Mouse (Mus musculus) adrenal gland, adult 2 months (tissue): ENCODE data around the gene Mctp1. TPM values are rescaled to one million over a fixed set of nuclear protein-coding genes. Genes with fewer than 3 reads are reported as not detected.

ENCODE experiments used
- DNase-seq: peaks from one replicate; pipeline ENCODE4 v3.0.0; 2021
- polyA plus RNA-seq: library from polyadenylated mRNA; depleted of rRNA; stranded (reverse); fragments of >200 nt; gene quantifications from 2 replicates; pipeline ENCODE4 v1.2.3, GENCODE M21; 2012
- total RNA-seq, 2 experiments: library from RNA; stranded (reverse); gene quantifications; 2 replicates each; pipeline ENCODE4 v1.2.3; 2021

Gene Mctp1
- total and polyA plus RNA-seq, 3 experiments, result 0.35 to 1.7 (median 1.1) TPM

GRCm38 (mm10) chr13:76824932-76825694, 440.8 kb downstream of the Mctp1 start:
- no peak for DNase-seq

DNA sequence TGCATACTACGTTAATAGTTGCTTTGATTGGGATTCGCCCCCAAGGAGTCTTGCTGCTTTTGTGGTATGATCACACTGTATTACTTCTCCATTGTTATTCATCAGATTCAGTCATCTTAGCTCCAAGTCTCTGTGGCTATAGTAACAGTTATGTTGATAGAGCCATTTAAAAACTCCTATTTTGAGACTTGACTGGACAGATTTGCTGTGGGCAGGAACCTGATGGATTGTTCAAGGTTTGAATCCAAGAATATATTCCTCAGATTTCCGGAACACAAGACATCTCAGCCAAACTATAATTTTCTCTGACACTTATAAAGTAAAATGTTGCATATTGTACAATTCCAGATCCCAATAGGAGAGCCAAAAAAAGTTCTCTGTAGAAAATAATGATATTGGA, 443.4 kb downstream of the Mctp1 start:
- DNase-seq, result no peak

DNA sequence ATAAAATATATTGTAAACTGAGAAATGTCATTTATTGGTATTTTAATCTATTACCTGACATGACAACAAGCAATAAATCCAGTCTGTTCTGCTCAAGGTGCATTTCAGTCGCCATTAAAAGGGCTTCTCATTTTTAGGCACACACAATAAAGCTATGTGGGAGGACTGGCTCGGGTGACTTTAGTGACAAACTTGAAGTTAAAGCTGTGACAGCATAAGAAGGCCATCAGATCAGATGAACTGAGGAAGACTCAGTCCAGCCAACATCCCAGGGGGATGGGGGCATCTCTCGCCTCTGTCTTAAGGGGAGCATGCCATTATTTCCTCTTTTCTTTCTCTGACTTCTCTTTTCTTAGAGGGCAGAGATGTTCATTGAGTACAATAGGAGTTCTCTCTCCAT, 453.7 kb downstream of the Mctp1 start:
- no peak for DNase-seq

- no peak for DNase-seq
These were observed 456.4 kb downstream of the Mctp1 start for GRCm38 (mm10) chr13:76840712-76841111.

GRCm38 (mm10) chr13:76844629-76845255, 460.4 kb downstream of the Mctp1 start:
- DNase-seq, result peak; percentile 49

GRCm38 (mm10) chr13:76850412-76851054, 466.2 kb downstream of the Mctp1 start:
- DNase-seq, result no peak

GRCm38 (mm10) chr13:76854306-76854705, 470.0 kb downstream of the Mctp1 start:
- no peak for DNase-seq

DNA sequence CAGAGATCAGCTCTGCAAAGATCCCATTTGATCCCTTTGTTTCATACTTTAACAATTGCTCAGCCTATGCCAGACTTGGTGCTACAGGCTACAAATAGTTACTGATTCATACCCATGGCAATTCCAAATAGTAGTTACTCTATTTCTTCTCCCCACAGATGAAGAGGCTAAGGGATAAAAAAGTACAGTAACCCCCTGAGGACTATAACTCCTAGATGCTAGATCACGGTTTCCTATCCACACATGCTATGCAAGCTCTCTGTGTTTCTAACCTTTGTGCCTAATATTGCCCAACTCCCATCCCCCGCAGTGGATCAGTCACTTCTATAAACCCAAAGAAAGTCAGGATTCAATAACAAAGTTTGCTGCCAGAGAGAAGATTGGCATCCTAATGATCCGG, 470.7 kb downstream of the Mctp1 start:
- no peak for DNase-seq

GRCm38 (mm10) chr13:76857024-76857423, 472.7 kb downstream of the Mctp1 start:
- no peak for DNase-seq

DNA sequence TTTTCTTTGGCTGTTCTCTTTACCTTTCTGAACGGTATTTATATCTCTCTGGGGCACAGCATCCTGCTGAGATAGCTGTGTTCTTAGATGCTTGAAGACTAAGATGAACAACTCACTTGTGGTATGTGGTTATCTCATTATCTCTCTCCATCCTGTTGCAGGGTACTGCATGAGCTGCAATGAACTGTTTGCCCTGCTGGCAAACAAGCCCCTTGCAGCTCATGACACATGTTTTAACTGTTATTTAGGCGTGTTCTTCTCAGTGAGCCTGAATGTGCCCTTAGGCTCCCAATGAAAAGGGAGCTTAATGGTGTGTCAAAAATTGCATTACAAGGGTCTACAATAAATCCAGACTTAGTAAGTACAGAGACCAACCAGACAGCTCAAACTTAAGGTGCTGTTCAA, 473.7 kb downstream of the Mctp1 start:
- DNase-seq, result no peak

DNA sequence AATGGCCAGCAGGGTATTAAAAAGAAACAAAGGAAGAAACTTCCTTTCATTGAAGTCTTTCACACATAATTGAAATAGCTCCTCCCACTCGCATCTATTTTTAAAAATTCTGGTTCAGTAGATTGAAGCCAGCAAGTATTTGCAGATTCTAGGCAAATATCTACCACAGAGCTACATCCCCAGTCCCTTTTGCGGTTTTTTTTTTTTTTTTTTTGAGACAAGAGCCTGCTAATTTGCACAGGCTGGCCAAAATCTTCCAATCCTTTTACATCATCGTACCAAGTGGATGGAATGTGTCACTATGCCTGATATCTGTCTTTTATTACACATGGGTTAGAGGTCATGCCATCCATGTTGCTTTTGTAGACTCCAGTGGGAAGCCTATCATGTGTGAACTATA, 486.0 kb downstream of the Mctp1 start:
- no peak for DNase-seq

- no peak for DNase-seq
These were observed 493.8 kb downstream of the Mctp1 start for GRCm38 (mm10) chr13:76877887-76878763.

DNA sequence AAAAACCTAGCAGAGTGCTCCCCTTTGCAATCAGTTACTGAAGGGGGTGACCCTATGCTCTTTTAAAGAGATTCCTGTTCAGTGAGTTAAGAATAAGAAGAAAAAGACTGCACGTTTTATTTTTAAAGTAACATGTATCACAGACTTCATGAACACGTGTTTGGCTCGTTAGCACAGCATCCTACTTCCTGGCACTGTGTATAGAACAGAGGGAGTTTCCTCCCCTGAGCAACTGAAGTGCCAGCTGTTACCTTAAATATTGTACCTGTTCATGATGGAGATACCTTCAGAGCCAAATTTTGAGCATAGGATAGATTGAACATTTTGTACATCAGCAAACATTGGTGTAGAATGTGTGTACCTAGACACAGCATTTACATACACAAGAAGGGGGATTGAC, 494.7 kb downstream of the Mctp1 start:
- no peak for DNase-seq

GRCm38 (mm10) chr13:76884517-76885092, 500.3 kb downstream of the Mctp1 start:
- DNase-seq, result no peak

- DNase-seq, result no peak
These were observed 508.7 kb downstream of the Mctp1 start for GRCm38 (mm10) chr13:76892987-76893386.

DNA sequence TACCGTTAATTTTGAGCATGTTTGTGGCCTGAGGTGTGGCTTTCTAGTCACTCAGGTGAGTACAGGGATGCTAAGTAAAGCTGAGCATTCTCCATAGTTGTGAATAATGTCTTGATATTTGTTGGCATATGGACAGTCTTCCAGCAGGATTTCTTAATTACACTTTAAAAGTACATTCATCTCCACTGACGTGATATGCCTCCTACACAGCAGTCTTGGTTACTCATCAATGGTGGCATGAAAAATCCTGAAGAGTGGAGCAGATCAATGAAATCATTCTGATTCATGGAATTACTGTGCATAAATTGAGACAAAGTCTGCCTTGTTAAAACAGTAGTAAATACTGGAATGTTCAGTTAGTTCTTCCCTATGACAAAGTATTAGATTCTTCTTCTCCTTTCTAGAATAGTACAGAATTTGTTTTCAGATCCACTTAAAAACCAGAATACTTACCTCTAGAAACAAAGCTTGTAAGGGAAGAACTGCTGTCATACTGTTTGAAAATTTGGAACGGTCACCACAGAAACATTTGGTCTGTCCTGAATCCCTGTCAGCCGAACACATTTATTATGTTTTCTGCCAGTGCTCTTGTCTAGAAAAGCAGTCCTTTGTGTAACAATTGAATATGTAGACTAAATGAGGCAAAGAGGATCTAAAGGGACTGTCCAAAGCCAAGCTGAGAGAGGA, 511.6 kb downstream of the Mctp1 start:
- DNase-seq, result no peak

DNA sequence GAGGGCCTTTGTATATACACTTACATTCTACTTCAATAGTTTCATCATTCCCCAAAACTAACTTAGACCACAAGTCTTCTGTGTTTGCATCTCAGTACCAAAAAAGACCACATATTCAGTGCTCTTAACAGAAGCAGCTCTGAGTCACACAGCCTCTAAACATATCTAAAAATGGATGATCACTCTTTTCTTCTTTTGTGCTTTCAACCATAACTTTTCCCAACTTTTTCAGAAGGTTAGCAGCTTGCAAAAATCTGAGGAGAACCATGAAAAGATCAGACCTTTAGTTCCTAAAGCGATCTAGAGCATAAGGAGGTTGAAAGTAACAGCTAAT, 512.1 kb downstream of the Mctp1 start:
- no peak for DNase-seq

DNA sequence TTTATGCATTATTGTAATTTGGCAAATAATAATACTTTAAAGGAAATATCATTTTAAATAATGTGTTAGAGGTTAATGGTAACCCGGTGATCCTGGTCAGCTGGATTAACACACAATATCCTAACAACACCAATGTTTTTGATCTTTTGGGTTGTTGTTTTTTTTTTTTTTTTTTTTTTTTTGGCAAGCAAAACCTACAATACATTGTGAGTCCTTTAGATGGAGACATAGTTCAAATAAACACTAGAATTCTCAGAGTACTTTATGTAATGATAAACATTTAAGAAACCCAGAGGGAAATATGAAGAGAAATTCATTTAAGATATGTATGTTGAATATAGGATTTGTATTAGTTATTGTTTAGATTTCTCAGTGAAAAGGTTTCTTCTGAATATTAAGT, 534.0 kb downstream of the Mctp1 start:
- DNase-seq, result no peak

- DNase-seq, result peak; percentile 1
These were observed 542.5 kb downstream of the Mctp1 start for GRCm38 (mm10) chr13:76926851-76927250.

- DNase-seq, result no peak
These were observed 543.6 kb downstream of the Mctp1 start for GRCm38 (mm10) chr13:76927875-76928440.

DNA sequence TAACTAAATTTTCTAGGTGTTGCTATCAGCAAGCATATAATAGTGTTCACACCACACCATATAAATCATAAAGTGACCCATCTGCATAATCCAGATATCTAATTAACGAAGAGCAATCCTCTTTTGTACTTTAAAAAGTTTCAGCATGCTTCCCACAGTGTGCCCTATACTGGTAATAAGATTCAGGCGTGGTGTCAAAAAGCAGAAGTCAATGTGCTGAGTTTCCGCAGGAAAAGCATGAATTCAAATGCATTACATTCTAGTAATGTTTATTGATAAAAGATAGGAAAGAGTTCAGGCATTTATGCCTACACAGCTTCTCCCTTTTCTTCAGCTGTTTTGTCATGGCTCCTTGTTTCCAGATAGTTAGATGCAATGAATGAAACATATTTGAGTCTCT, 544.8 kb downstream of the Mctp1 start:
- DNase-seq, result no peak
